Mouse (Mus musculus) embryonic fibroblast, embryonic 13.5 days (primary cell): ENCODE results near the gene Zfp697. TPM values are rescaled to one million over a fixed set of nuclear protein-coding genes. Genes with fewer than 3 reads are reported as not detected.

Experiments used
- H3K27ac ChIP-seq: 2 replicates; pipeline ENCODE4 v1.5.1; 2012; ENCODE audit warnings: low read length, control low read depth, inconsistent platforms; ENCODE audit not compliant: insufficient read depth
- H3K4me1 ChIP-seq: 2 replicates; pipeline ENCODE4 v1.6.1; 2011; ENCODE audit warnings: low read length; ENCODE audit not compliant: control insufficient read depth, insufficient read depth
- H3K4me3 ChIP-seq: 2 replicates; pipeline ENCODE4 v1.5.1; 2011; ENCODE audit warnings: mild to moderate bottlenecking, control low read depth, low read length; ENCODE audit not compliant: insufficient read depth
- CTCF ChIP-seq: IDR thresholded peaks from 2 replicates; pipeline ENCODE4 v1.5.1; 2011; ENCODE audit warnings: mild to moderate bottlenecking, control low read depth, low read length, moderate library complexity, borderline replicate concordance; ENCODE audit not compliant: insufficient read depth
- POLR2A ChIP-seq: IDR thresholded peaks from 2 replicates; pipeline ENCODE4 v1.6.1; 2011; ENCODE audit warnings: low read depth, mild to moderate bottlenecking, control low read depth, low read length, moderate library complexity
- polyA plus RNA-seq: library from polyadenylated mRNA; stranded (reverse); fragments of >200 nt; gene quantifications from 2 replicates; pipeline ENCODE4 v1.2.4, GENCODE M21; 2011; ENCODE audit warnings: low read depth; ENCODE audit not compliant: missing spikeins, insufficient read length

Gene Zfp697
- polyA plus RNA-seq, 1 experiment, result 7.6 TPM

DNA sequence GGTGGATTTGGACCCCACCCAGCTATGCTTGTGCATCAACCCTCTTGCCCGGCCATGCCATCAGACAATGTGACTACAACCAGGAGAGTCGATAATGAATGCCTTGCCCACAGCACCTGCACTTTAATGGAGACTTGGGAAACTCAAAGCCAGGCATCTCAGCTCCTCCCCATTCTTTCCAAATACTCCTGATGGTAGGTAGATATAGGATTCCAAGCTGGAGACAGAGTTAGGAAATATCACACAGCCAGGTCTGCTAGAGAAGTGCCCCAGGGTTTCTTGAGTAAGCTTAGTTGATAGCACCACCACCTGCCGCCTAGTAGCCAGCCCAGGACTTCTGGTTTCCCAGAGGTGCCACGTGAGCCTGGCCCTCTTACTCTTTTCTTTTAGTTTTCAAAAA lies 15.4 kb upstream of the Zfp697 start:
- no peak for TF ChIP-seq CTCF
- TF ChIP-seq POLR2A, result no peak
- Histone ChIP-seq H3K4me1 (no peaks in the 10 kb centered on the region), H3K4me3 (no peak overlapping the region), H3K27ac (no peak overlapping the region)

DNA sequence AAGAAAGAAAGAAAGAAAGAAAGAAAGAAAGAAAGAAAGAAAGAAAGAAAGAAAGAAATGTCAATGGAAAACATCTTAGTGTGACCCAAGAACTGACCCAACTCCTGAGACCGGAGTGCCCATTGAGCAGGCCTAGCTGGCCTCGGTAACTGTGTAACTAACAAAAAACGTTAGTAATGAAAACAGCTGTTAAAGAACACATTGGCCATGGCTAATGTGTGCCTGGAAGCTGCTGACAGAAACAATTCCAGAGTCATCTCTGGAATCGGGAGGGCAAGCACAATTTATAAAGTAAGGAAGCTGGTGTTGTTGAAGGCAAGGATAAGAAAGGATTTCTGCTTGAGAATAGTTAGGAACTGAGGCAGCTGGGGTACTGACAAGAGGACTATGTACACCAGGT lies 14.0 kb upstream of the Zfp697 start:
- Histone ChIP-seq H3K27ac (no peak overlapping the region), H3K4me3 (no peak overlapping the region), H3K4me1 (no peaks in the 10 kb centered on the region)
- TF ChIP-seq CTCF (no peak), POLR2A (no peak)

DNA sequence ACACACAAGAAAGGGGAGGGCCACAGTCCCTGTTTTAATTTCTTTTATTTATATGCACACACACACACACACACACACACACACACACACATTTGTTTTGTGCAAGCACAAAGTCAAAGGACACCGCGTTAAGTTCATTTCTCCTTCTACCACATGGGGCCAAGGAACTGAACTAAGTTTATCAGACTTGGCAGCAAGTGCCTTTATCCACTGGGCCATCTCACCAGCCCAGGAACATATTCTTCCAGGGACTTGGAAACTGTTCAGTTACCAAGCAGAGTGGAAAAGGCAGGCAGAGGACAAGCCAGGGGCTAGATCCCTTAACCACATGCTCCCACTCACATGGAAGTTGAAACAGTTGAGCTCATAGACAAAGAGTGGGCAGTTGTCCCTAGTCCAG lies 13.5 kb upstream of the Zfp697 start:
- Histone ChIP-seq H3K4me1 (no peaks in the 10 kb centered on the region; the same call in 1 of the 2 replicates), H3K4me3 (no peak overlapping the region), H3K27ac (no peak overlapping the region)
- TF ChIP-seq POLR2A (no peak), CTCF (no peak)

DNA sequence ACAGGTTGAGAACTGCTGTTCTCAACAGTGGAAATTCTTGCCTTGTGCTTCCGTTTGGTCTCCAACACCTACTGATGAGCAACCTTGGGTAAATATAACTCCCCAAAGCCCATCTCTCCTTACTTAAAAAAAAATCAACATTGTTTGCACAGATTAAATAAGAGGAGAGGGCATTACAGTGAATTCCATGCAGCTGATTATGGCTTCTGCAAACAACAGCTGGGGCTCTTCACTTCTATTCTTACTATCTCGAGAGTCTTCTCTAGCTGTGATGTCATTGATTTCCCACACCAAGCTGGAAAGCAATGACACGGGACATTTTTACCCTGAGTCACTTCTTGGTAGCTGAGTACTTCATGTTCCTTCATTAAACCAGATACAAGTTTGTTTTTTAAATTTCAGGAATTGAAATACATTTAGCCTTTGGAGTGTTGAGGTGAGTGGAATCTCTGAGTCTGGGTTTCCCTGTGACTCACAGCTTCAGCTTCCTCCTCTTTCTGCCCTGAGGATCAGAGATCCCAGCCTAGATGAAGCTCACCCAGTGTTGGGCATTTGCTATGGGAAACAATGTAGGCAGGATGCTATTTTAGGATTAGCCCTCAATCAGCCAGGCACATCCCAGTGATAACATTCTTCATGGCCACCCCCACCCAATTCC lies 8.1 kb upstream of the Zfp697 start:
- Histone ChIP-seq H3K27ac (peak overlapping the region; percentile 49), H3K4me3 (no peak overlapping the region)
- TF ChIP-seq CTCF, result no peak
- TF ChIP-seq POLR2A, result no peak

DNA sequence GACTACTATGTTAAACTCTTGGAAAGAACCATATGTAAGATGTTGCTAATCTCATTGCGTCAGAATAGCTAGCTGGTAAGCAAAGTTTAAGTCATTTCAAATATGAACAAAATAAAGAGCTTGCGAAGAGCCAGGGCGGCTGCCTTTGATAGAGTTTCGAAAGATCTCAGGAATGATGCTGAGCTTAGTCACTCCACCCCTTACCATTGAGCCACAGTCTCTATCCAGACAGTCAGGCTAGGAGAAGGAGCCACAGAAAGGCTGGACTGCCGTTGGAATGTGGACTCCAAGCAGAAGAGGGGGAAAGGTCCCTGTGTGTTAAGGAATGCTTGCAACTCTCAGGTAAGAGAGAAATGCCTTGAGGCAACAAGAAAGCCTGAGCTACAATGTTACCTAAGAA lies 7.3 kb upstream of the Zfp697 start:
- H3K27ac ChIP-seq, result peak overlapping the region; percentile 49
- TF ChIP-seq CTCF, result no peak
- TF ChIP-seq POLR2A, result no peak

More for the DNA sequence above, 8.1 kb upstream of the Zfp697 start:
- peaks cover 3% of the 10 kb centered on the region for H3K4me1 ChIP-seq

DNA sequence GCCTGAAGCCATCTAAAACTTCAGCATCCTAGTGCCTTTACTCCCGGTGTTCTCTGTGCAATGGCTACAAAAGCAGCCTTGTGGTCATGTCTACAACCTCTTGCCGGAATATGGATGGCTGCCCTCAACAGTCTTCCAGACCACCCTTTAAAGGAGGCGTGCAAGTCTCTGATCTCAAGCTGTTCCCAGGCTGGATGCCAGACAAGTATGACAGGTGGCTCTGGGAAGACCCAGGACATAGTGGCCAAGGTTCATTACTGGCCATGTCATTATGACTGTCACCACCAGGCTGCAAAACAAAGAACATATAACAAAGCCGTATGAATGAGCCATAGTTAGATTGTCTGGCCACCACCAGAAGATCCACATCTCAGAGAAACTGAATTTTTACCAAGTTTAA lies 4.0 kb upstream of the Zfp697 start:
- peaks cover 10% of the 10 kb centered on the region for H3K4me1 ChIP-seq
- TF ChIP-seq CTCF (no peak), POLR2A (no peak)
- no peak overlapping the region for H3K27ac ChIP-seq
- H3K4me3 ChIP-seq, result no peak overlapping the region

More for the DNA sequence above, 7.3 kb upstream of the Zfp697 start:
- peaks cover 7% of the 10 kb centered on the region for H3K4me1 ChIP-seq
- no peak overlapping the region for H3K4me3 ChIP-seq

DNA sequence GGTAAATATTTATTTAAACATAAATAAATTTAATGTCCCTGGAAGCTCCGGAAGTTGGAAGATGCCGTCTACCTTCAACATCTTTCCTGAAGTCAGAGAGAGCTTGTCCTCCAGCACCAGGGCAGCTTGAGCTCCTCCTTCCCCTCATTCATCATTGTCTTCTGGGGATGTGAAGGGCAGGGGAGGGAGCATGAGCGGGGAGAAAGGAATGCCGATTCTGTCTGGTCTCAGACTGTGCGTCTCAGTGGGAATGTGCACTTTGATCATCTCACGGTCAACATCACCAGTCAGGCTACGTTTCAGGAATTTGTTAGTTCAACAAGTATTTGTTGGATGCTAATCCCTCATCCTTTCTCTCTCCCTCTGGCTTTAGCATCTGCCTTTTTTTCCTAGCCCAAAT lies 3.0 kb upstream of the Zfp697 start:
- peaks cover 7% of the 10 kb centered on the region for H3K4me1 ChIP-seq
- TF ChIP-seq CTCF (no peak), POLR2A (no peak)
- peak overlapping the region; percentile 13; the same call in 1 of the 2 replicates for H3K27ac ChIP-seq
- no peak overlapping the region for H3K4me3 ChIP-seq

DNA sequence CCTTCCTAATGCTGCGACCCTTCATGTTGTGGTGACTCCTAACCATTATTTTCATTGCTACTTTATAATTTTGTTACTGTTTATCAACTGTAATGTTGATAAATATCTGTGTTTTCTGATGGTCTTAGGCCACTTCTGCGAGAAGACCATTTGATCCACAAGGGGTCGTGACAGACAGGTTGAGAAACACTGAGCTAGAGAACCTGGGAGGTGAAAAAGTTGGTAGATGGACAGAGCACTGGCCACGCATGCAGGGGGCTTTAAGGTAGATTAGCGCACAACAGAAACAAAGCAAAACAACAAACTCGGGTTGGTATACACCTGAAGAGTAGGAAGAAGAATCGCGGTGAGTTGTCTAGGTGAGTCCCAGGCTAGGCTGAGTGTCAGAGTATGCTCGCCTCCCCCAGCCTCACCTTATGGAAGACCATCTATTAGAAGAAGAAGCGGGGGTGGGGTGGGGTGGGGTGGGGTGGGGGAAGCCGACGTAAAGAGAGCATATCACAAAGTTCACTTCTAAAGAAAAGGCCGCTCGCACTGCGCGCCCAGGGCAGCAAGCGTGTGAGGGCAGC lies 500 bp upstream of the Zfp697 start:
- TF ChIP-seq CTCF, result no peak
- no peak for TF ChIP-seq POLR2A
- Histone ChIP-seq H3K27ac (no peak overlapping the region), H3K4me1 (peaks cover 11% of the 10 kb centered on the region), H3K4me3 (peak overlapping the region; percentile 79)

DNA sequence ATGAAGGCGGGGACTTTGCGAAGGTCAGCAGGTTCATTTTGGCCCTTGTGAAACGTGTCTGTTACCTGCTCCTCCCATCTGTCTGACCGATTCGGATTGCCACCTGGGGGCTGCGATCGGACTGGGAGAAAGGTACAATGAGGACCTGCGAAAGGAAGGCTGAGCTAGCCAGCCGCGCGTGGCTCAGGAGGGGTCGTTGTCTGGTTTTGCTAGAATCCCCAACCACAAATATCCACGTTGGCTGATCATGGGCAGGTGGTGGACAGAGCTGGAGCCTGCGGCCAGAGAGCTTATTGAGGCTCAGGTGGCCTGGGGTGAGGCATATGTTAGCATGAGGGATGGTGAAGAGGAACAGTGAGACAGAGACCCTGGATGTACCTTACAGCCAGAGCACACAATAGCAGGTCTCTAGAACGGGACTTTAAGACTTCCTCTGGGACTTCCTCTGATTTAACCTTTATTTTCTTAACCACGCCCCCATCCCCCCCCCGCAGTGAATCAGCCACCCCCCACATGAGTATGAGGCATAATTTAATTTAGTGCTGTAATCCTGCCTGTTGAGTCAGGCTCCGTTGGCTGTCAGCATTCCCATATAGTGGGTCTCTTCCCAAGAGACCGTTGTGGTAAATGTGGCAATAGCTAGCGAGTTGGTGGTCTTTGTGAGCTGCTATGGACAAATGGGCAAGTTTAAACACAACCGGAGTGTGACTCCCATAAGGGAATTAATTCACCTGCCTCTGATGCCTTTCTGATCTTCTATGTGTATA lies 946 bp downstream of the Zfp697 start:
- TF ChIP-seq CTCF, result no peak
- TF ChIP-seq POLR2A, result peak; percentile 33; the same call in 1 of the 2 replicates
- peak overlapping the region; percentile 2; the same call in 1 of the 2 replicates for H3K27ac ChIP-seq
- peak overlapping the region; percentile 79 for H3K4me3 ChIP-seq
- H3K4me1 ChIP-seq, result peaks cover 11% of the 10 kb centered on the region

DNA sequence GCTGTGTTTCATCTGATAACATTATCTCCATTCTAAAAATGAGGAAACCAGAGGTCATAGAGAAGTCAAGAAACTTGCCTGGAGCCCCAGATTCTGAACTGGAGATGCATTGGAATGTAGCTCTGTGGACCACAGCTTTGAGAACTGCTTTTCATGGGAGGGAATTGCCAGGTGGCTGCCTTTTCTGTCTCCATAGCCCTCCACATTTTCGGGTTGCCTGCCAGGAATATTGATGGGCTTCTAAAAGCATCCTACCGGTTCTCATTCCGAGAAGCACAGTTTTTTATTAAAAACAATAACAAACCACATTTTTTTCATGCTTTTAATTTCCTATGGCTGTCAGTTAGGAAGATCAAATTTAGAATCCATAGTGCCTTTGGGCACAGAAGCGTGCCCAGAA lies 4.8 kb downstream of the Zfp697 start:
- no peak overlapping the region for H3K27ac ChIP-seq
- no peak for TF ChIP-seq POLR2A
- no peak for TF ChIP-seq CTCF
- no peak overlapping the region for H3K4me3 ChIP-seq
- H3K4me1 ChIP-seq, result peaks cover 6% of the 10 kb centered on the region
